Mouse (Mus musculus): ENCODE measurements around the gene Il3. TPM values are rescaled to one million over a fixed set of nuclear protein-coding genes. Genes with fewer than 3 reads are reported as not detected.

The Il3 gene
- polyA plus RNA-seq, 1 experiment from 2014 or later, result not detected

- DNase-seq (ENCODE audit: low spot score), result peak; percentile 74
- 46% methylated on average over 10 of the region's 10 CpGs for WGBS
- peak overlapping the region; percentile 51 for H3K27ac ChIP-seq (ENCODE audit: low read length)
Observed at GRCm38 (mm10) chr11:54247251-54247950, 19.7 kb downstream of the Il3 start.

GRCm38 (mm10) chr11:54244465-54244864, 22.6 kb downstream of the Il3 start:
- no peak overlapping the region for H3K27ac ChIP-seq (ENCODE audit: low read length)
- H3K9ac ChIP-seq (replicated peaks; ENCODE audit: low read depth), result no peak overlapping the region
- H3K36me3 ChIP-seq (ENCODE audit: insufficient read depth, low read length), result no peaks in the 10 kb centered on the region
- H3K4me3 ChIP-seq (ENCODE audit: low read depth, low read length), result no peak overlapping the region
- H3K4me2 ChIP-seq (replicated peaks; ENCODE audit: low read depth, low read length), result no peak overlapping the region
- H3K27me3 ChIP-seq (replicated peaks; ENCODE audit: insufficient read depth, low read length), result no peaks in the 10 kb centered on the region
- H3K9me3 ChIP-seq (ENCODE audit: low read length), result no peaks in the 10 kb centered on the region
- ATAC-seq (no peak), DNase-seq (ENCODE audit: low spot score) (no peak)
- TF ChIP-seq EP300 (IDR thresholded peaks at IDR 0.05), result no peak
- TF ChIP-seq CTCF (IDR thresholded peaks at IDR 0.05), result no peak
- H3K4me1 ChIP-seq (ENCODE audit: insufficient read depth, low read depth, low read length), result no peaks in the 10 kb centered on the region
- WGBS, result 56% methylated on average over 6 of the region's 6 CpGs

More at GRCm38 (mm10) chr11:54247251-54247950, 19.7 kb downstream of the Il3 start:
- no peak overlapping the region for H3K4me3 ChIP-seq (ENCODE audit: low read depth, low read length)
- H3K4me2 ChIP-seq (replicated peaks; ENCODE audit: low read depth, low read length), result no peak overlapping the region
- H3K27me3 ChIP-seq (replicated peaks; ENCODE audit: insufficient read depth, low read length), result no peaks in the 10 kb centered on the region
- ATAC-seq, result peak; percentile 44
- no peaks in the 10 kb centered on the region; the same call in 1 of the 2 replicates for H3K4me1 ChIP-seq (ENCODE audit: insufficient read depth, low read depth, low read length)
- no peak overlapping the region for H3K9ac ChIP-seq (replicated peaks; ENCODE audit: low read depth)
- H3K36me3 ChIP-seq (ENCODE audit: insufficient read depth, low read length), result no peaks in the 10 kb centered on the region
- TF ChIP-seq CTCF (IDR thresholded peaks at IDR 0.05) (no peak), EP300 (IDR thresholded peaks at IDR 0.05) (peak; percentile 42; the same call in 1 of the 2 replicates)
- H3K9me3 ChIP-seq (ENCODE audit: low read length), result no peaks in the 10 kb centered on the region

GRCm38 (mm10) chr11:54242494-54242893, 24.6 kb downstream of the Il3 start:
- DNase-seq (ENCODE audit: low spot score) (no peak), ATAC-seq (no peak)
- Histone ChIP-seq H3K4me2 (replicated peaks; ENCODE audit: low read depth, low read length) (no peak overlapping the region), H3K27ac (ENCODE audit: low read length) (no peak overlapping the region), H3K4me3 (ENCODE audit: low read depth, low read length) (no peak overlapping the region), H3K4me1 (ENCODE audit: insufficient read depth, low read depth, low read length) (no peaks in the 10 kb centered on the region), H3K9ac (replicated peaks; ENCODE audit: low read depth) (no peak overlapping the region), H3K9me3 (ENCODE audit: low read length) (no peaks in the 10 kb centered on the region), H3K36me3 (ENCODE audit: insufficient read depth, low read length) (no peaks in the 10 kb centered on the region), H3K27me3 (replicated peaks; ENCODE audit: insufficient read depth, low read length) (no peaks in the 10 kb centered on the region)
- TF ChIP-seq CTCF (IDR thresholded peaks at IDR 0.05) (no peak), EP300 (IDR thresholded peaks at IDR 0.05) (no peak)
- 85% methylated on average over 3 of the region's 3 CpGs for WGBS

- Histone ChIP-seq H3K4me1 (ENCODE audit: insufficient read depth, low read depth, low read length) (no peaks in the 10 kb centered on the region), H3K27me3 (replicated peaks; ENCODE audit: insufficient read depth, low read length) (no peaks in the 10 kb centered on the region), H3K9me3 (ENCODE audit: low read length) (no peaks in the 10 kb centered on the region), H3K4me2 (replicated peaks; ENCODE audit: low read depth, low read length) (no peak overlapping the region), H3K9ac (replicated peaks; ENCODE audit: low read depth) (no peak overlapping the region), H3K36me3 (ENCODE audit: insufficient read depth, low read length) (no peaks in the 10 kb centered on the region), H3K27ac (ENCODE audit: low read length) (no peak overlapping the region), H3K4me3 (ENCODE audit: low read depth, low read length) (no peak overlapping the region)
- ATAC-seq (peak; percentile 94), DNase-seq (ENCODE audit: low spot score) (peak; percentile 86)
- 20% methylated on average over 2 of the region's 2 CpGs for WGBS
- TF ChIP-seq CTCF (IDR thresholded peaks at IDR 0.05), result no peak
- TF ChIP-seq EP300 (IDR thresholded peaks at IDR 0.05), result no peak
Observed at GRCm38 (mm10) chr11:54236939-54237338, 30.1 kb downstream of the Il3 start.

- no peaks in the 10 kb centered on the region for H3K4me1 ChIP-seq (ENCODE audit: insufficient read depth, low read depth, low read length)
- no peak for DNase-seq (ENCODE audit: low spot score)
- no peak overlapping the region for H3K9ac ChIP-seq (replicated peaks; ENCODE audit: low read depth)
- TF ChIP-seq CTCF (IDR thresholded peaks at IDR 0.05) (no peak), EP300 (IDR thresholded peaks at IDR 0.05) (no peak)
- H3K9me3 ChIP-seq (ENCODE audit: low read length), result no peaks in the 10 kb centered on the region
- H3K4me2 ChIP-seq (replicated peaks; ENCODE audit: low read depth, low read length), result no peak overlapping the region
- H3K27ac ChIP-seq (ENCODE audit: low read length), result no peak overlapping the region
- H3K4me3 ChIP-seq (ENCODE audit: low read depth, low read length), result no peak overlapping the region
- H3K36me3 ChIP-seq (ENCODE audit: insufficient read depth, low read length), result no peaks in the 10 kb centered on the region
- H3K27me3 ChIP-seq (replicated peaks; ENCODE audit: insufficient read depth, low read length), result no peaks in the 10 kb centered on the region
- ATAC-seq, result no peak
- WGBS, result 75% methylated on average over 2 of the region's 2 CpGs
Observed at GRCm38 (mm10) chr11:54227478-54227877, 39.6 kb downstream of the Il3 start.

GRCm38 (mm10) chr11:54224475-54224986, 42.5 kb downstream of the Il3 start:
- DNase-seq (ENCODE audit: low spot score), result no peak
- no peak overlapping the region for H3K27ac ChIP-seq (ENCODE audit: low read length)
- TF ChIP-seq CTCF (IDR thresholded peaks at IDR 0.05), result no peak
- no peak for TF ChIP-seq EP300 (IDR thresholded peaks at IDR 0.05)
- no peaks in the 10 kb centered on the region for H3K36me3 ChIP-seq (ENCODE audit: insufficient read depth, low read length)
- H3K4me1 ChIP-seq (ENCODE audit: insufficient read depth, low read depth, low read length), result no peaks in the 10 kb centered on the region
- H3K4me3 ChIP-seq (ENCODE audit: low read depth, low read length), result no peak overlapping the region
- no peaks in the 10 kb centered on the region for H3K9me3 ChIP-seq (ENCODE audit: low read length)
- ATAC-seq, result no peak
- H3K4me2 ChIP-seq (replicated peaks; ENCODE audit: low read depth, low read length), result no peak overlapping the region
- no peaks in the 10 kb centered on the region for H3K27me3 ChIP-seq (replicated peaks; ENCODE audit: insufficient read depth, low read length)
- H3K9ac ChIP-seq (replicated peaks; ENCODE audit: low read depth), result no peak overlapping the region
- WGBS, result 78% methylated on average over 5 of the region's 5 CpGs
